Mouse (Mus musculus) embryonic fibroblast, embryonic 13.5 days (primary cell): ENCODE data around the gene Sirt7.

ENCODE experiments used
- CTCF ChIP-seq: IDR thresholded peaks from 2 replicates; pipeline ENCODE4 v1.5.1; 2011; ENCODE audit warnings: mild to moderate bottlenecking, control low read depth, low read length, moderate library complexity, borderline replicate concordance; ENCODE audit not compliant: insufficient read depth
- POLR2A ChIP-seq: IDR thresholded peaks from 2 replicates; pipeline ENCODE4 v1.6.1; 2011; ENCODE audit warnings: low read depth, mild to moderate bottlenecking, control low read depth, low read length, moderate library complexity

GRCm38 (mm10) chr11:120616617-120617294 is 8.3 kb downstream of the Sirt7 start:
- TF ChIP-seq POLR2A (no peak), CTCF (no peak)
